Mouse (Mus musculus) kidney, postnatal 0 days (tissue): ENCODE data around the gene Ascl1. TPM values are rescaled to one million over a fixed set of nuclear protein-coding genes. Genes with fewer than 3 reads are reported as not detected.

Experiments
- ATAC-seq: fragments of 200-750 bp; cut with Nextera tagmentation; replicated peaks from 2 replicates; pipeline ENCODE4 v1.8.0; 2017; ENCODE audit warnings: low read depth, moderate number of reproducible peaks, moderate TSS enrichment, moderate library complexity; ENCODE audit not compliant: low FRiP score
- DNase-seq: peaks from one replicate; pipeline ENCODE4 v3.0.0-alpha.2; 2016; ENCODE audit warnings: low spot score
- H3K27ac ChIP-seq: fragments of 300-500 bp; sonication (generic); 2 replicates; pipeline ENCODE4 v1.5.1; 2014; ENCODE audit warnings: mild to moderate bottlenecking
- H3K27me3 ChIP-seq: fragments of 300-500 bp; sonication (generic); 2 replicates; pipeline ENCODE4 v1.6.1; 2014; ENCODE audit warnings: low read length, mixed read lengths; ENCODE audit not compliant: insufficient read depth
- H3K36me3 ChIP-seq: fragments of 300-500 bp; sonication (generic); 2 replicates; pipeline ENCODE4 v1.6.1; 2014; ENCODE audit warnings: low read length, mixed read lengths; ENCODE audit not compliant: insufficient read depth
- H3K4me1 ChIP-seq: fragments of 300-500 bp; sonication (generic); replicated peaks from 2 replicates; pipeline ENCODE4 v1.6.1; 2014; ENCODE audit warnings: antibody characterized with exemption, low read length, mixed read lengths; ENCODE audit not compliant: insufficient read depth
- H3K4me2 ChIP-seq: fragments of 300-500 bp; sonication (generic); 2 replicates; pipeline ENCODE4 v1.6.1; 2014; ENCODE audit warnings: mild to moderate bottlenecking, low read length, moderate library complexity, mixed read lengths
- H3K4me3 ChIP-seq: fragments of 300-500 bp; sonication (generic); replicated peaks from 2 replicates; pipeline ENCODE4 v1.5.1; 2014; ENCODE audit warnings: low read depth, low read length
- H3K9ac ChIP-seq: fragments of 300-500 bp; sonication (generic); 2 replicates; pipeline ENCODE4 v1.6.1; 2014; ENCODE audit warnings: low read depth, low read length
- H3K9me3 ChIP-seq: fragments of 300-500 bp; sonication (generic); replicated peaks from 2 replicates; pipeline ENCODE4 v1.6.1; 2016; ENCODE audit warnings: low read length, inconsistent platforms, mixed read lengths
- CTCF ChIP-seq: IDR thresholded peaks from 2 replicates; pipeline ENCODE4 v1.5.1; 2016; ENCODE audit warnings: antibody characterized with exemption, low read depth, mild to moderate bottlenecking, moderate library complexity
- WGBS: fragments of 180-500 bp; shearing (Covaris S2); extraction: QIAGEN DNeasy Blood & Tissue Kit; methylation state at CpG from one replicate; pipeline ENCODE4 v1.1.7; 2014; 5-methylcytosine and 5-hydroxymethylcytosine counted together
- polyA plus RNA-seq: library from polyadenylated mRNA; unstranded; fragments of >200 nt; fragmentation: Nextera tagmentation; extraction: Ambion mirVana; gene quantifications from 2 replicates; pipeline ENCODE4 v1.2.1, GENCODE M21; 2015

The Ascl1 gene
- polyA plus RNA-seq, 1 experiment from 2014 or later = 0.30 TPM

- Histone ChIP-seq H3K9me3 (no peaks in the 10 kb centered on the region), H3K4me2 (no peak overlapping the region), H3K4me1 (no peaks in the 10 kb centered on the region), H3K36me3 (no peaks in the 10 kb centered on the region), H3K27me3 (peaks cover 35% of the 10 kb centered on the region), H3K27ac (no peak overlapping the region), H3K9ac (no peak overlapping the region), H3K4me3 (no peak overlapping the region)
- peak; percentile 95 for TF ChIP-seq CTCF
- peak; percentile 76 for DNase-seq
- no peak for ATAC-seq
- under 1% methylated on average over 10 of the region's 10 CpGs for WGBS
Observed at GRCm38 (mm10) chr10:87503946-87504345, 10.5 kb upstream of the Ascl1 start.

- H3K4me3 ChIP-seq = no peak overlapping the region
- H3K4me1 ChIP-seq = no peaks in the 10 kb centered on the region
- H3K9ac ChIP-seq = no peak overlapping the region
- DNase-seq (no peak), ATAC-seq (no peak)
- WGBS = 18% methylated on average over 5 of the region's 5 CpGs
- no peaks in the 10 kb centered on the region for H3K9me3 ChIP-seq
- H3K27ac ChIP-seq = no peak overlapping the region
- peak; percentile 45; the same call in 1 of the 2 replicates for TF ChIP-seq CTCF
- H3K27me3 ChIP-seq = peaks cover 49% of the 10 kb centered on the region
- no peak overlapping the region for H3K4me2 ChIP-seq
- H3K36me3 ChIP-seq = no peaks in the 10 kb centered on the region
Observed at GRCm38 (mm10) chr10:87502283-87502682, 8.8 kb upstream of the Ascl1 start.

GRCm38 (mm10) chr10:87501659-87502042, 8.2 kb upstream of the Ascl1 start:
- no peak for ATAC-seq
- WGBS = 8% methylated on average over 7 of the region's 7 CpGs
- no peak overlapping the region for H3K4me2 ChIP-seq

GRCm38 (mm10) chr10:87500926-87501658, 7.6 kb upstream of the Ascl1 start:
- Histone ChIP-seq H3K36me3 (no peaks in the 10 kb centered on the region), H3K4me3 (no peak overlapping the region), H3K27ac (no peak overlapping the region), H3K27me3 (peaks cover 56% of the 10 kb centered on the region), H3K4me1 (no peaks in the 10 kb centered on the region), H3K9ac (no peak overlapping the region), H3K4me2 (no peak overlapping the region), H3K9me3 (no peaks in the 10 kb centered on the region)
- DNase-seq (no peak), ATAC-seq (no peak)
- 9% methylated on average over 20 of the region's 20 CpGs for WGBS
- no peak for TF ChIP-seq CTCF

More at GRCm38 (mm10) chr10:87501659-87502042, 8.2 kb upstream of the Ascl1 start:
- H3K9me3 ChIP-seq = no peaks in the 10 kb centered on the region
- peaks cover 55% of the 10 kb centered on the region for H3K27me3 ChIP-seq
- no peak overlapping the region for H3K4me3 ChIP-seq
- no peak overlapping the region for H3K9ac ChIP-seq
- TF ChIP-seq CTCF = no peak
- no peak overlapping the region for H3K27ac ChIP-seq
- no peaks in the 10 kb centered on the region for H3K4me1 ChIP-seq
- no peaks in the 10 kb centered on the region for H3K36me3 ChIP-seq
- DNase-seq = no peak

- no peak overlapping the region for H3K4me2 ChIP-seq
- DNase-seq (no peak), ATAC-seq (no peak)
- H3K9ac ChIP-seq = no peak overlapping the region
- no peaks in the 10 kb centered on the region for H3K9me3 ChIP-seq
- H3K36me3 ChIP-seq = no peaks in the 10 kb centered on the region
- TF ChIP-seq CTCF = no peak
- peaks cover 5% of the 10 kb centered on the region; the same call in 1 of the 2 replicates for H3K4me1 ChIP-seq
- no peak overlapping the region for H3K4me3 ChIP-seq
- 89% methylated on average over 2 of the region's 2 CpGs for WGBS
- H3K27ac ChIP-seq = no peak overlapping the region
- H3K27me3 ChIP-seq = peaks cover 76% of the 10 kb centered on the region
Observed at GRCm38 (mm10) chr10:87497056-87497455, 3.6 kb upstream of the Ascl1 start.

GRCm38 (mm10) chr10:87494596-87494995, 1.1 kb upstream of the Ascl1 start:
- peaks cover 80% of the 10 kb centered on the region for H3K27me3 ChIP-seq
- H3K9ac ChIP-seq = no peak overlapping the region
- H3K4me2 ChIP-seq = peak overlapping the region; percentile 46
- H3K4me1 ChIP-seq = peaks cover 6% of the 10 kb centered on the region; the same call in 1 of the 2 replicates
- H3K4me3 ChIP-seq = peak overlapping the region; percentile 17
- TF ChIP-seq CTCF = no peak
- WGBS = 6% methylated on average over 18 of the region's 18 CpGs
- no peak overlapping the region for H3K27ac ChIP-seq
- DNase-seq (no peak), ATAC-seq (no peak)
- no peaks in the 10 kb centered on the region for H3K36me3 ChIP-seq
- no peaks in the 10 kb centered on the region for H3K9me3 ChIP-seq
